Mouse (Mus musculus): ENCODE results near the gene Sim2. TPM values are rescaled to one million over a fixed set of nuclear protein-coding genes. Genes with fewer than 3 reads are reported as not detected.
A peak's percentile ranks its signal among the peaks of the same experiment; 100 is the strongest.

Gene Sim2
- polyA plus RNA-seq, 1 experiment from 2014 or later = 0.05 TPM

GRCm38 (mm10) chr16:94148139-94148538 lies 63.4 kb downstream of the Sim2 start:
- no peaks in the 10 kb centered on the region for H3K36me3 ChIP-seq
- no peak overlapping the region for H3K4me3 ChIP-seq
- peaks cover 19% of the 10 kb centered on the region for H3K4me1 ChIP-seq (replicated peaks)
- ATAC-seq (replicated peaks; ENCODE audit: insufficient number of reproducible peaks, insufficient read depth, low FRiP score, low read depth) = 0 out of 2 replicates have a peak, but pooled peaks have one; percentile 36
- WGBS = 55% methylated on average over 11 of the region's 11 CpGs
- no peak overlapping the region for H3K9ac ChIP-seq
- no peaks in the 10 kb centered on the region for H3K27me3 ChIP-seq
- H3K27ac ChIP-seq = no peak overlapping the region
- no peaks in the 10 kb centered on the region for H3K9me3 ChIP-seq (replicated peaks)
- no peak overlapping the region for H3K4me2 ChIP-seq

DNA sequence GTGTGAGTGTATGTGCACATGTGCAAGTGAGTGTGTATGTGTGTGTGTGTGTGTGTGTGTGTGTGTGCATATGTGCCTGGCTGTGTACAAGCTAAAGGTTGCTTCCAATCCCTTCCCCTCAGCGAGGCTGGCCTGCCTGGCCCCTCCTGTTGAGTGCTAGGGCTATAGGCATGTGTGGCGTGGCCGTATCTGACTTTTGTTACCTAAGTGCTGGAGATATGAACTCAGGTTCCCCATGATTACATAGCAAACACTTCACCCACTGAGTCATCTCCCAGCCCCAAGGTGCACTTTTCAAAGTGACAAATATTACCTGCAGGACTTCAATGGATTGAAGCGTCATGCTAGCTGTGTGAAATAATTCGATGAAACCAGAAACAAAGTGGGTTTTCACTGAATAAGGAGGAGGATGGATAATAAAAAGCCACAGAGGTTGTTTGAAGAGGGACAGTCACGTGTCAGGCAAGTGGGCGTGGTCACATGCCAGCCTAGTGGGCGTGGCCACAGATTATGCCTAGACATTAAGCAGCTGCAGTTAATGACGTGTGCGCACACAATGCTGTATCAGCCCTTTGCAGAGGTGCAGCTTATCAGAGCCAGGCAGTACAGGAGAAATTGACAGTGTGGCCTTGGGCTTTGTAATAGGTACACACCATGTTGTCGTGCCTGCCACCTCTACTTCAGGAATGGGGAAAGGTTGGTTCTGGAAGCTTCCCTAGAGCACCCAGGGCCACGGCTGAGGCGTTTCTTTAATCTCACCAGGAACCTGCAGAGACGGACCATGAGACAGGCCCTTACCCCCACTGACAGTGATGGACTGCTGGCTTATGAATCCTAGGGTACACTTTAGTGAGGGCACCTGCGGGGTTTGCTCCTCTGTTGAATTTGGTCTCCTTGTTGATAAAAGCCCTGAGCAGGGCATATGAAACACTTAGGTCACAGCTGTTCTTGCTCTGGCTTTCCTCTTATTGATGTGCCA lies 65.7 kb downstream of the Sim2 start:
- no peaks in the 10 kb centered on the region for H3K36me3 ChIP-seq
- H3K27ac ChIP-seq = no peak overlapping the region
- no peaks in the 10 kb centered on the region for H3K27me3 ChIP-seq
- no peaks in the 10 kb centered on the region for H3K9me3 ChIP-seq (replicated peaks)
- no peak overlapping the region for H3K4me3 ChIP-seq
- H3K4me2 ChIP-seq = no peak overlapping the region
- 66% methylated on average over 15 of the region's 15 CpGs for WGBS
- H3K9ac ChIP-seq = no peak overlapping the region
- no peak for ATAC-seq (replicated peaks; ENCODE audit: insufficient number of reproducible peaks, insufficient read depth, low FRiP score, low read depth)
- H3K4me1 ChIP-seq (replicated peaks) = peaks cover 17% of the 10 kb centered on the region

GRCm38 (mm10) chr16:94155041-94155653 lies 70.4 kb downstream of the Sim2 start:
- Histone ChIP-seq H3K4me2 (no peak overlapping the region), H3K4me3 (no peak overlapping the region), H3K27me3 (no peaks in the 10 kb centered on the region), H3K9ac (no peak overlapping the region), H3K27ac (no peak overlapping the region), H3K9me3 (replicated peaks) (no peaks in the 10 kb centered on the region), H3K4me1 (replicated peaks) (peaks cover 11% of the 10 kb centered on the region; the same call in 1 of the 2 replicates), H3K36me3 (no peaks in the 10 kb centered on the region)
- ATAC-seq (replicated peaks; ENCODE audit: insufficient number of reproducible peaks, insufficient read depth, low FRiP score, low read depth) = no peak
- 39% methylated on average over 14 of the region's 14 CpGs for WGBS

- H3K36me3 ChIP-seq = no peaks in the 10 kb centered on the region
- no peak for ATAC-seq (replicated peaks; ENCODE audit: insufficient number of reproducible peaks, insufficient read depth, low FRiP score, low read depth)
- no peak overlapping the region for H3K27ac ChIP-seq
- H3K4me2 ChIP-seq = no peak overlapping the region
- no peak overlapping the region for H3K9ac ChIP-seq
- H3K27me3 ChIP-seq = no peaks in the 10 kb centered on the region
- no peaks in the 10 kb centered on the region for H3K9me3 ChIP-seq (replicated peaks)
- WGBS = 61% methylated on average over 8 of the region's 8 CpGs
- H3K4me1 ChIP-seq (replicated peaks) = peaks cover 16% of the 10 kb centered on the region
- H3K4me3 ChIP-seq = no peak overlapping the region
Observed at GRCm38 (mm10) chr16:94157819-94158218, 73.1 kb downstream of the Sim2 start.

DNA sequence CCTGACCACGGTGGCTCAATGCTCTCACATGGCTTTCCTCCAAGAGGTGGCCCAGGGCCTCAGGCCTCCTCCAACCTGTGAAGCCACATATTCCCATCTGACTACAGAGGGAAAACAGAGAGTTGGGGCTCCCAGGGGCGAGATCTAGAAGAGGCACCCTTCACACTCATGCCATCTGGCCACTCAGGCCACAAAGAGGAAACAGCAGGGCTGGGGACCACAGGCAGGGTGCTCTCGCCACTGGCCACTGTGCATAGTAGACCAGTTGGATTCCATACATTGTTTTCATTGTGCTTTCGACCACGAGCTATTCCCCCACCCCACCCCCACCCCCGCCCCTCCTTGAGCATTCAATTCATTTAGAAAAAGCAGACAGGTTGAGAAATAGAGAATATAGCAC lies 77.3 kb downstream of the Sim2 start:
- no peaks in the 10 kb centered on the region for H3K36me3 ChIP-seq
- no peaks in the 10 kb centered on the region for H3K9me3 ChIP-seq (replicated peaks)
- no peak overlapping the region for H3K4me2 ChIP-seq
- no peak overlapping the region for H3K4me3 ChIP-seq
- no peaks in the 10 kb centered on the region for H3K27me3 ChIP-seq
- H3K9ac ChIP-seq = no peak overlapping the region
- peaks cover 26% of the 10 kb centered on the region for H3K4me1 ChIP-seq (replicated peaks)
- WGBS = 41% methylated on average over 6 of the region's 6 CpGs
- ATAC-seq (replicated peaks; ENCODE audit: insufficient number of reproducible peaks, insufficient read depth, low FRiP score, low read depth) = no peak
- no peak overlapping the region for H3K27ac ChIP-seq

DNA sequence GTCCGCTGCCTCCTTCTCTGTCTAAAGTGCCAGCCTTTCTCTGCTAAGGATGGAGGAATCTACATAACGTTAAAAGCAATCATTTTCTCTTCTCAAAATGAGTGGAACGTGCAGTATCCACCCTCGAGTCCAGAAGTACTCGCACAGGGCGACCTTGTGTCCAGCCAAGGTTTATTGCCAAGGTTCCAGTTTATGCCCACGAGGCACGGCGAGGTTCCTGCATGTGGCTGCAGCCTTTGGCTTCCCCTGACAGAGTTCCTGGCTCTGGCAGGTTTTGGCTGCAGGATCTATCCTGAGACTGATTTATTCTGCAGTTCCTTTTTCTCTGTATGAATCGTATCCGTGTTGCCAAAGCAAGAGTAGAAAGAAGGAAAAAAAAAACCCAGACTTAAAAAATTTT lies 78.3 kb downstream of the Sim2 start:
- ATAC-seq (replicated peaks; ENCODE audit: insufficient number of reproducible peaks, insufficient read depth, low FRiP score, low read depth) = no peak
- Histone ChIP-seq H3K4me1 (replicated peaks) (peaks cover 26% of the 10 kb centered on the region), H3K27ac (no peak overlapping the region), H3K36me3 (no peaks in the 10 kb centered on the region), H3K9ac (no peak overlapping the region), H3K4me2 (no peak overlapping the region), H3K4me3 (no peak overlapping the region), H3K9me3 (replicated peaks) (no peaks in the 10 kb centered on the region), H3K27me3 (no peaks in the 10 kb centered on the region)
- WGBS = 80% methylated on average over 11 of the region's 11 CpGs

DNA sequence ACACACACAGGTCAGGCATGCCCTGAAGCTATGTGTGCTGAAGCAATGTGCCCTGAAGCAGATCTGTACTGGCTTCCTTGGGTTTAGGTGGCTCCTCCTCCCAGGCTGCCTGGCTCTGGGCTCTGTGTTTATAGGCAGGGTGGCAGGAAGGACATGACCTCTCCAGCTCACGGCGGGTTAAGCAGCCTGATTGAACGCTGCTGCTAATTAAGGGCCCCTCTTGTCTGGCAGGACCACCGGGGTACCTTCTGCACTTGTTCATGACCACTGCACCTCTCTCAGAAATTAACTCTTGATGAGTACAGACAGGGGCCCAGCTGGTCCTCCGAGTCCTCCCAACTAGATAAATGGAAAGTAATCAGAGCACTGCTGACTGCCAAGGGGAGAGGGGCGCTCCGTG lies 79.5 kb downstream of the Sim2 start:
- H3K9ac ChIP-seq = no peak overlapping the region
- no peaks in the 10 kb centered on the region for H3K27me3 ChIP-seq
- peak overlapping the region; percentile 26 for H3K4me2 ChIP-seq
- no peaks in the 10 kb centered on the region for H3K9me3 ChIP-seq (replicated peaks)
- 17% methylated on average over 7 of the region's 7 CpGs for WGBS
- ATAC-seq (replicated peaks; ENCODE audit: insufficient number of reproducible peaks, insufficient read depth, low FRiP score, low read depth) = no peak
- no peaks in the 10 kb centered on the region for H3K36me3 ChIP-seq
- no peak overlapping the region for H3K27ac ChIP-seq
- H3K4me3 ChIP-seq = no peak overlapping the region
- peaks cover 26% of the 10 kb centered on the region for H3K4me1 ChIP-seq (replicated peaks)

DNA sequence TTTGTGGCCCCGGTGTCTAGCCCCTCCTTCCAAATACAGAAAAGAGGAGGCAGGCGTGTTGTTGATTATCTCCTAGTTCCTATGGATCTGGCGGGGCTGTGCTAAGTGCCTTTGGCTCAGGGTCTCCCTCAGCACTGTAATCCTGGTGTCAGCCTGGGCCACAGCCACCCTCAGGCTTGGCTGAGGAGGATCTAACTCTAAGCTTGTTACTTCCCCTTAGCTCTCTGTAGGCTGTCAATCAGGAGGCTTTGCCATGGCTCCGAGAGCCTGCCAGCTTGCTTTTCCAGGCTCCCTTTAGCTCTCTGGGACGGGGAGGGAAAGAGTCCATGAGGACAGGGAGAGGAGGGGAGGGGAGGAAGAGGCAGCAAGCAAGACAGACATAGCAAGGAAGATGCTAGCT lies 80.2 kb downstream of the Sim2 start:
- H3K27me3 ChIP-seq = no peaks in the 10 kb centered on the region
- no peak overlapping the region for H3K4me3 ChIP-seq
- no peak overlapping the region for H3K4me2 ChIP-seq
- H3K9me3 ChIP-seq (replicated peaks) = no peaks in the 10 kb centered on the region
- H3K9ac ChIP-seq = no peak overlapping the region
- H3K27ac ChIP-seq = no peak overlapping the region
- no peak for ATAC-seq (replicated peaks; ENCODE audit: insufficient number of reproducible peaks, insufficient read depth, low FRiP score, low read depth)
- no peaks in the 10 kb centered on the region for H3K36me3 ChIP-seq
- 21% methylated on average over 5 of the region's 5 CpGs for WGBS
- H3K4me1 ChIP-seq (replicated peaks) = peaks cover 26% of the 10 kb centered on the region

GRCm38 (mm10) chr16:94168655-94169545 lies 84.2 kb downstream of the Sim2 start:
- no peak overlapping the region for H3K27ac ChIP-seq
- no peaks in the 10 kb centered on the region for H3K27me3 ChIP-seq
- H3K4me3 ChIP-seq = no peak overlapping the region
- H3K9ac ChIP-seq = no peak overlapping the region
- no peak for ATAC-seq (replicated peaks; ENCODE audit: insufficient number of reproducible peaks, insufficient read depth, low FRiP score, low read depth)
- H3K4me2 ChIP-seq = no peak overlapping the region
- no peaks in the 10 kb centered on the region for H3K9me3 ChIP-seq (replicated peaks)
- 85% methylated on average over 16 of the region's 16 CpGs for WGBS
- H3K36me3 ChIP-seq = no peaks in the 10 kb centered on the region
- peaks cover 14% of the 10 kb centered on the region for H3K4me1 ChIP-seq (replicated peaks)

GRCm38 (mm10) chr16:94170218-94170617 lies 85.5 kb downstream of the Sim2 start:
- no peak for ATAC-seq (replicated peaks; ENCODE audit: insufficient number of reproducible peaks, insufficient read depth, low FRiP score, low read depth)
- Histone ChIP-seq H3K9ac (no peak overlapping the region), H3K27me3 (no peaks in the 10 kb centered on the region), H3K4me2 (no peak overlapping the region), H3K4me1 (replicated peaks) (peaks cover 3% of the 10 kb centered on the region; the same call in 1 of the 2 replicates), H3K4me3 (no peak overlapping the region), H3K27ac (no peak overlapping the region), H3K36me3 (no peaks in the 10 kb centered on the region), H3K9me3 (replicated peaks) (no peaks in the 10 kb centered on the region)
- 69% methylated on average over 4 of the region's 4 CpGs for WGBS

DNA sequence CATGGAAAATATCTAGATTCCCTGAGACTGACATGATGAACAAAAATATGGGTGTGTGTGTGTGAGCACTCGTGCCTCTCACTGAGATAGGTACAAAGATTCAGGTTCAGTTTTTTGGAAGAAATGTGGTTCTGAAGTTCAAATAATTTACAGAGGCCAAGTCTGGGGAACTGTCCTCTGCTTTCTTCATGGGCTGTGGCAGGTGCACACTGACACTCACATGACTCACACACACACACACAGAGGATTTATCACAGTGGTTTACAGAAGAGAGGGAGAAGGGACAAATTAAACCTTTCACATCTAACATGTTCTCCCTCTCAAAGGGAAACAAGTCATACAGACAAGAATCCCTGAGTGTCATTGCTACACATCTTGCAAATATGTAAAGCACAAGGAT lies 88.6 kb downstream of the Sim2 start:
- no peak for ATAC-seq (replicated peaks; ENCODE audit: insufficient number of reproducible peaks, insufficient read depth, low FRiP score, low read depth)

More for the DNA sequence above, 88.6 kb downstream of the Sim2 start:
- Histone ChIP-seq H3K27me3 (peaks cover 4% of the 10 kb centered on the region), H3K4me1 (replicated peaks) (no peaks in the 10 kb centered on the region), H3K9me3 (replicated peaks) (no peaks in the 10 kb centered on the region), H3K4me3 (no peak overlapping the region), H3K27ac (no peak overlapping the region), H3K4me2 (no peak overlapping the region), H3K36me3 (no peaks in the 10 kb centered on the region), H3K9ac (no peak overlapping the region)
- 81% methylated on average over 1 of the region's 1 CpGs for WGBS
